Mouse (Mus musculus) layer of hippocampus, postnatal 14 days (tissue): ENCODE data around the gene Tef. TPM values are rescaled to one million over a fixed set of nuclear protein-coding genes. Genes with fewer than 3 reads are reported as not detected.

Experiments
- DNase-seq, 2 experiments: peaks; one replicate each; pipeline ENCODE4 v3.0.0; 2021 to 2022; ENCODE audit warnings: low spot score in 2 of 2, mixed read lengths in 1 of 2
- total RNA-seq, 2 experiments: library from RNA; stranded (reverse); gene quantifications; 2 replicates each; pipeline ENCODE4 v1.2.3; 2021

The Tef gene
- total RNA-seq, 2 experiments from 2014 or later, result 184 TPM

DNA sequence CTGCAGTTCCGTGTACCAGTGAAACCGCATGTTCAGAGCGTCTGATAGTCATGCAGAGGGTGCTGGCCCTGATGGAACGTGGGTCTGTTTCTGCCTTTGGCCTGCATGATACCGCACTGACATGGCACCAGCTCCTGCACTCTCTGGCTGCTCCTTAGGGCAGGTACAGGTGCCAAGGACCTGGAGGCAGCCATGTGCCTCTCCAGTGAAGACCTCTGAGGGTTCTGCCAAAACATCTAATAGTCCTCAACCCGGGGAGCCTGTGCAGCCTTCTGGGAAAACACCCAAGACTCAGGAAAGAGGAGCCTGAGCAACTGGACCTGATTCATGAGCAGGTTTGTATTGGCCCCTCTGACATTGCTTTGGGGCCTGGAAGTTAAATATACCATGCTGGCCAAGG, 4.4 kb upstream of the Tef start:
- no peak for DNase-seq

DNA sequence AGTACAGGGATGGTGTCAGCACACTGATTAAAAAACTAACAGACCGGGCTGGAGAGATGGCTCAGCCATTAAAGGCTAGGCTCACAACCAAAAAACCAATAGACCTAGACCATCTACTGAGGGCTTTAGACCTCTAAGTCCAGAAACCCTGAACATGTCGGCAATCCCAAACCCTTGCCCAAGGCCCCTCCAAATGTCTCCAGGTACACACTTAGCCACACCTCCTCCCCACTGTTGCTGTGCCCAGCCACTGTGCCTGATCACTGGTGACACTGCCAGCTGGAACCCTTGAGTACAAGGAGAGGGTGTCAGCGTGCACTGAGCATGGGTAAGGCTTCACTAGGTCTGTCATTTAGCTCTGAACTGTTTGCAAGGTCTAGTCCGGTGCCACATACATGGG, 3.8 kb upstream of the Tef start:
- no peak for DNase-seq

DNA sequence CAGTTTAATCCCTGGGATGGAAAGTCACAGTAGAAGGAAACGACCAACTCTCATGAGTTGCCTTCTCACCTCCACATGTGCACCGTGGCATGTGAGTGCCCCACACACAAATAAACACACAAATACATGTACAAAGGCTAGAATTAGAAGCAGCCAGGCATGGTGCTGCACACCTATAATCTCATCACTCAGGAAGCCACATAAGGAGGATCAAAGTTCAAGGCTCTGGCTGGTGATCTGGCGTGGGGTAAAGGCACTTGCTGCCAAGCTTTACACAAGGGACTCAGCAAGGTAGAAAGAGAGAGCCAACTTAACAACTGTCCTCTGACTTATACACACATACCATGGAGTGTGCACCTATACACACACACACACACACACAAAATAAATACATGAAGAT, 1.8 kb upstream of the Tef start:
- no peak for DNase-seq

DNA sequence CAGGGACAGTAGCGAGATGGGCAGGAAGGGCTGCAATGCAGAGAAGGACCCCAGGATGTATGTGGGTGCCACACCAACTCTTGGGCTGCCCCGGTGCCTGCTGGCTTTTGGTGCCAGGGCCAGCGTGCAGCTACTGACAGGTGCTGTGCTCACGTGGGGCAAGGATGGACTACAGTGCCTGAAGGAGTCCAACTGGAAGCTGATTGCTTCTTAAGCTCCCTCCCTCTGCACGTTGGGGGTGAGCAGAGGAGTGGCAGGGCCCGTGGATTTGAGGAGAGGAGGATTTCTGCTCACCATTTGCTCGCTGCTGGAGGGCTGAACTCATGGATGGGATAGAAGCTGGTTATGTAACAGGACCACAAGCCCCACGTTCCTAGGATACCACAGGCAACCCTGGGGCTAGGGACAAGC, 725 bp downstream of the Tef start:
- DNase-seq, result no peak

DNA sequence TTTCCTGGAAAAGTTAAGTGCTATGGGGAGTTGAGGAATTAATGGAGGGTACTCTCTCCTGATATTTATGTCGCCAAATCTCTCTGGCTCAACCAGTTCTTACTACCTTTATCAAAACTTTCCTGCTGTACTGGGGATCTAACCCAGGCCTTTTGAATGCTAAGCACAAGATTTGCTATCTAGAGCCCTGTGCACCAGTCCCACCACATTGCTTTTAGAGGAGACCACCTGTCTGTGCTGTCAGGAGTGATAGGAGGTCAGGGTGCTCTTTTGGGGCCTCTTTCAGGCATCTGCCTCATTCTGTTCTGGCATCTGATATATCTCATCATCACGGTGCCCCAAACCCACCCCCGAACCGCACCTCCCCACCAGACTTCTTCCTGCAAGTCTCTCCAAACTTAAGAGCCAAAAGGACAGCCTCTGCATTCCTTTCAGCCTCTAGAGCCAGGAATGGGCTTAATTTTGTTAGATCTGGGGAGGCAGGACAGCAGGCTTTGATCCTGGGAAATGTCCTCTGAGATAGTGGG, 1.3 kb downstream of the Tef start:
- no peak for DNase-seq

DNA sequence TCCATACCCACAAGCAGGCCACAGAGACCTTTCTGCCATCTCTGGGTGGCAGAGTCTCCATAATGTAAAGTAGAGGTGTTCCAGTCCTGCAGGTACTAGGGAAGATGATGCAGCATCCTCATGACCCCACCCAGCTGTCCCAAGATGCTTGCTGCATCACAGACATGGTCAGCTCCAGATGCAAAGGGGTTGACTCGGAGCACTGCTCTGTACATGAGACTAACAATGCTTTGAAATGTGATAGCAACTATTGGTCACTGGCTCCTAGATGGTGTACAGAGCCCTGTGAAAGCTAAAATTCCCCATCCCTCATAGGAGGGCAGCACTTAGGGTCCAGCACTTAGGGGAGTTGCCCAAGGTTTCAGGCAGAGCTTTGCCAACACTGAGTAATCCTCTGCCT, 2.0 kb downstream of the Tef start:
- no peak for DNase-seq

DNA sequence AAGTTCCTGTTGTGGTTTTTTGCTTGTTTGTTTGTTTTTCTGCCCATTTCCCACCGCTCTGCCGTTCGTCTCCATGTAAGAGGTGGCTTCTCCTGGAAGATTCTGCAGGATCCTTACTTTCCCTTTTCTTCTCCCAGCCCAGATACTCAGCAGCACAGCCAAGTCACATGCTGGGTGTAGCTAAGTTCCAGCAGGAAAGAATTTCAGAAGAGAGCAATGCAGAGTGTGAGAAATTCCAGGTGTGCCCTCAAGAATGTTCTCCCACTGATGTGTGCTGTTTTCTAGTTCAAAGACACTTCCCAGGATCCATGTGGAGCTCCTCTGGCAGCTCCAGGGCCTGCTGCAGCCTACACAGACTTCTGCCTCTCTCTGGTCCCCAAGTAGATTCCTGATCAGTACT, 2.7 kb downstream of the Tef start:
- no peak for DNase-seq

DNA sequence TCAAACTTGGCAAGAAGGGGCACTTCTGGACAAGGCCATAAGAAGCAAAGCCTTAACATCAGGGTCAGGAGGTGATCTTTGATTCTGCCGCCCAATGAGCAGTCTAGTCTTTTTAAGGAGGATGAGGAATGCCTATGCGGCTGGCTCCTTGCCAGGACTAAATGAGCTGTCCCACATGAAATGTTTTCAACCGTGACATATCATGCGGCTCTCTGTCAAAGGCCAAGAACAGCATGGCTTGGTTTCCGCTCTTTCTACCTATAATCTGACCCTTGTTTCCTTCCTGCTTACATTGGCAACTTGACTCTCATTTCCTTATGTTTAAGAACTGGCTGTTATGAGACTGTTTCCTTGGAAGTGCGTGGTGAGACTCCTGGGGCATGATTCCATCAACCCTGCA, 3.4 kb downstream of the Tef start:
- no peak for DNase-seq

DNA sequence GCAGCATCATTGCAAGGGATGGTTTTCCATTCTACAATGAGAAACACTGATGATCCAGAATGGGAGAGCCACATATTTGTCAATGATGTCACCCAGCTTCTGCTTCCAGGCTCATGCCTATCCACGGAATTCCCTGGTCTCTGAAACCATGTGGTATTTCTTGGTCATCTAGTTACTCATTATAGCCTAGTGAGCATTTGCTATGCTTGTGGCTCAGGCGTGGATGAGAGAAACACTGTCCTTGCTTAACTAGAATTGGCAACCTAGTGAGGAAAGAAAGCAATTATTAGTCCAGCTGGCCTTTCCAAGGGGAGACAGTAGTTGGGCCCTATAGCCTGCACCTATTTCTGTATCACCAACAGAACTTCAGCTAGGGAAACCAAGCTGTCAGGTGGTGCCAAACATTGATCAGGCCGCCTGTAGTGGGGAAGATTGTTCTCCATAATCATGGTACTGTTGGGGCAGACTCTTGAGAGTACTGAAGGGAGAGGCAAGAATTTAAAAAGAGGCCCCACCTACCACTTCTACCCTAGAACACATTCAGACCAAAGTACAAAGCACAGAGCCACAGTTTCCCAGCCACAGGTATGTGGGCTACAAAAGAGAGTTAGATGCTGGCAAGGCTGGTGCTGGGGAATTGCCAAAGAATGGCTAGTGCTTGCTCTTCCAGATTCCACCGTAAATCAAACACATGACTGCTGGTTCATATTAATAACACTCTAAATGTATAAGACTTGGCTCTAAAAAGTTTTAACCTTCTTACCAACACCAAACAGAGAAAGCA, 4.6 kb downstream of the Tef start:
- DNase-seq, result no peak

DNA sequence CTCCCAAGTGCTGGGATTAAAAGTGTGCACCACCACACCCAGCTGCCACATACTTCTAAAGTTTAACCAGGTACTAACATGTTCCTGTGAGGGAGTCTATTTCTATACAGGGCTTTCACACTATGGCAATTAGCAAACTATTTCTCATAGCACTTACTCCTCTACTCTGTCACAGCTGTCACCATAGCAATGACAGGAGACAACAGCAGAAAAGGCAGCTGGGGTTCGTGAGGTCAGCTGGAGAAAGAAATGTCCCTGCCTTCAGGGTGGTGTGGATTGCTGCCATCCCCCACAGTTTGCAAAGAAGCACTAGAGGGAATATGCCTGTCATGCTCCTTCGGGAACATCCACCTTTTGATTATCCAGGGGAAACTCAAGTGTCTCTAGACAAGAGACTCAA, 6.6 kb downstream of the Tef start:
- DNase-seq, result no peak

DNA sequence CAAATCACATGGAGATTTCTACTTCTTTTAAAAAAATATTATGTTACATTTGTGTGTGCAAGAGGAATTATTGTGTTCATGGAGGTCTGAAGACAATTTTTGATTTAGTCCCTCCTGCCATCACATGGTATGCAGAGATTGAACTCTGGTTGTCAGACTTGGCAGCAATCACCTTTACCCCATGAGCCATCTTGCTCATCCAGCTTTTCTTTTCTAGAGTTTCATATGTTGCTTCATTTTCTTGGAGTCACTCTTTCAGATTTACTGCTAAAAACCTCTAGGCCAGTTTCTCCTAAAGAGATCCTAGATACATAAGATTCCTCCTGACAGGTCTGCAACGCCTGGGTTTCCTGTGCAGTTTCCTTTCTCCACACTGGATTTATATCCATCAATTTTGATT, 7.3 kb downstream of the Tef start:
- DNase-seq, result no peak

DNA sequence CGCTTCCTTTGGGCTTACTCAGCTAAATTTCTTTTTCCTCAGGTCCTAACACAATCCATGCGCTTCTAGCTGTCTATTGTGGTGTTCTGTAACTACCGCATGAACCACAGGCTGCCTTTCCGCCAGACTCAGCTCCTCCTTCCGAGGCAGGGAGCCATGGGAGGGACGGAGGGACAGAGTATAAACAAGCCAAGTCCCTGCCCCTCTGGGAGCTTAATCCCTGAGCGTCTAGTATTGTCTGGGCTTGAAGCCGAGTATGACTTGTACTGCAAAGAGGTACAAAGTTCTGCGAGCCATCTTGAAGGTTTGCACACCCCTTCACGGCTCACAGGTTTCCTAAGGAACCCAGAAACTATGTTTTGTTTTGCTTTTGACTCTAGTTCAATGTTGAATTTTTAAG, 7.9 kb downstream of the Tef start:
- DNase-seq, result peak; percentile 75 to 91

DNA sequence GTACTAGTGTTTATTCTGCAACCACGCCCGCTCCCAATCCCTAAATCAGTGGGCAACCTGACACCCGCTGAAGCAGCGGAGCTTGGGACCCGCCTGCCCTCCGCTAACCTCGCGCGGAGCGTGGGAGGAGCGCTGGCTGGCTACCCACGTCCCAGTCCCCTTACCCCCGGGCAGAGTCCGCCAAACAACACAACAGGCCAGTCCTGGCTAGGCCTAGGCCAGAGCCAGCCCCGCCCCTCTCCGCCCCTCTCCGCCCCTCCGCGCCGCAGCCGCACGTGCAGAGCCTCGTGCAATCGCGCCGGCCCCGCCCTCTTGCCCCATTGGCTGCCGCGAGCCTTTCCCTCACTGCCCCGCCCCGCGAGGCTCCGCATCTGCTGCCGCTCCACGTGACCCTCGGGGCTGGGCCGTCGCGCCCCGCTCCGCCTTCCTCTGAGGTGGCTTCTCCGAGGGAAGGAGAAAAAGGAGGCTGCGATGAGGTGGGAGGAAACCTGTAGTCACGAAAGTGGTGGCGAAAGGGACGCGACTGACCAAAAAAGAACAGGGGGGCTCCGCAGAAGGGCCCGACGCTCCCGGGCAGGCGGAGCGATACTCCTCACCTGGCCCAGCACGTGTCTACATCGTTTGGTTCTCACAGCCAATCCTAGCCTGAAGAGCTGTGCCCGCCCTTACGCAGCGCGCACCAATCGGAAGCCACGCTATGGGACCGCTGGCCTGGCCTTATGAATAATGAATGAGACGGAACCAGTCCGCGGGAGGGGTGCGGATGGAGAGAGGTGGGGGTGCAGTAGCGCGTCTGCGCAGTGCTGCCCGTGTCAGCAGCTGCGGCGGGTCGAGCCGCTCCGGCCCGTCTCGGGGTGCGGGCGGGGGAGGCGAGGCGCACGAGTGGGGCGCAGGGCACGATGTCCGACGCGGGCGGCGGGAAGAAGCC, 8.7 kb downstream of the Tef start:
- peak; percentile 97 to 99 for DNase-seq

DNA sequence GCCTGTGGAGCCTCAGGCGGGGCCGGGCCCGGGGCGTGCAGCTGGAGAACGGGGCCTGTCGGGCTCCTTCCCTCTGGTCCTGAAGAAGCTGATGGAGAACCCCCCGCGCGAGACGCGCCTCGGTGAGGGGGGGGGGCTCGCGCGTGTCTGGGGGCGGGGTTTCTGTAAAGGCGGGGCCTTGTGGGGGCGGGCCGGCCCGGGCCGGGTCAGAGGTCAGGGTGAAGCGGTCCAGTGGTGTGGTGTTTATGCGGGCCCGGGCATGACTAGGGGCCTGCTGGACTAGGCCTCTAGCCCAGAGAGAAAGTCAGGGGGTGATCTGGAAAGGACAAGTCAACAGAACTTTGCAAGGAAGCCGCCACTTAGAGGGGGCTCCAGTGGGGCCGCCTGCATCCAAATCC, 9.4 kb downstream of the Tef start:
- DNase-seq, result no peak

DNA sequence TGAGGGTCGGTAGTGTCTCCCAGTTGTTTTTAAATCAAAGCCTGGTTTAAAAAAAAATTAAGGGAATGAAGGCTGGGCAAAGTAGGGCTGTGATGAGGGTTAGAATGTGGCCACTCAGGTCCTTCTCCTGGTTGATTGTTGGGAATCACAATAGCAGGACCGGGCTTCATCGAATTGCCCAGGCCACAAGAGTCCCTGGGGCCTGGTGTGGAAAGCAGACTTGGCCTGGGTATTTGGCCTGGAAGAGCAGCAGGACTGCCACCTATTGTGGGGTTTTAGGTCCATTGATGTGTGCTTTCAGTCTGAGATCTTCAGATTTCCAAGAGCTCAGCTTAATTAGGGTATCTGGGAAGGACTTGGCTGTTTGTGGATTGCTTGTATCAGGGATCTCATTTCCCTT, 10.1 kb downstream of the Tef start:
- DNase-seq, result no peak

DNA sequence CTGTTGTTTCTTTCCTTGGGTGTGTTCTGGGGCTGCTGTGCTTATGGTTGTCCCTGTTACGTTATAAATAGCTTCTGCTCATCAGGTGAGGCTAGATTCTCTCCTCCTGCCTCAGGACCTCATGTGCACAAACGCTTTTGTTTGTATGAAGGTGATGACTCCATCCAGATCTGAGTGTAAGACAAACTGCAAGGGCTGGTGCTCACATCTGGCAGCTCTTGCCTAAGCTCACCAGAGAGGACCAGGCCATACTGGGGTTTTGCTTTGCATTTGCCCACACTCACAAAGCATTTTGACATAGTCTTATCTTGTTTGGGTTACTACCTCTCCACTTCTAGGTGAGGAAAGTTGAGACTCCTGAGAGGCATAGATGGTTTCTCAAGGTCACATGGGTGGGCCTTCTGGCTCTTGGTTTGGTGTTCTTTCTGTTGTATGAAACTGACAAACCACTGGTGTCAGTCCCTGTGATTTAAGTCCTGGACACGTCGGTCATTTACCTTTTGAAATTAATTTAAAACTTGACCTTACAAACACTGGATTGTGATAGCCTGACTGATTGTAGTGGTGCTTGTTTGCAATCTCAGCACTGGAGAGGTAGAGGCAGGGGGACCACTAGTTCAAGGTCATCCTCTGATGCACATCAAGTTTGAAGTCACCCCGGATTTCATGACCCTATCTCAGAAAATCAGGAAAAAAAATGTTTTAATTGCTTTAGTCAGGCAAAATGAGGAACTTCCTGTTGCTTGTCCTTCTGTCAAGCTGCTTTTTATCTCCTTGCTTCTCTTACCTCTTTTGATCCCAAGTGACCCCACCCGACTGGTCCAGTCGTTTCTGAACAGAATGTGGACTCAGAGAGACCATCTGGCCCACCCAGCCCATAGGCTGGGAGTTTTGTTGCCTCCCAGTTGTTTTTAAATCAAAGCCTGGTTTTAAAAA, 10.7 kb downstream of the Tef start:
- no peak for DNase-seq

DNA sequence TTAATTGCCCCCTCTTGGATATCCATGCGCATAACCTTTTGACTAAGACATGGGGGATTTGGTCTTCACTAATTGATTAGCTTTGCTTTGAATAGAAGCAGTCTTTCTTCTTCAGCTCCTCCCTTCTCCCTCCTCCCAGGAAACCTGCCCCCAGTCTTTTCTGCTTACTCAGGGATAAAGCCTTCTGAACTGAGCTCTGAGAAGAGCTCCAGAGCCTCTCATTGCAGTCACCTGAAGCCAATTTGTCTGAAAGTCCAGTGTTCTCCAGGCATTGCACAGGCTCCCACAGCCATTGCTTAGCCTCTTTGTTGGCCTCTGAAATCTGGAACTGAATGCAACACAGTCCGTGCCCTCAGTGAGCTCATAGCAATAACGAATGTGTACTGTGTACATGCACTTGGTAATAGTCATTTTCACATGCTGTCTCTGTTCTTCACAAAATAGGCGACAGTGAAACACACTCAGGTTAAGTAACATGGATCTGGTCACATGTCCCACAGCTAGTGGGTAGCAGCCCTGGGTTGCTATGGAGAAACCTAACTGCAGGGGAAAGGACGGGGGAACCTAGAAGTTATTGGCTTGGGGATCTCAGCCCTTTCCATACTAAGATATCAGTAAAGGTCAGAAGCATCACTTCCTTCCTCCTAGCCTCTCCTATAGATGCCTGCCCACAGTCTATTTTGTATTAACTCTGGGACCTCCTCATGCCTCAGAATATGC, 11.9 kb downstream of the Tef start:
- DNase-seq, result no peak

DNA sequence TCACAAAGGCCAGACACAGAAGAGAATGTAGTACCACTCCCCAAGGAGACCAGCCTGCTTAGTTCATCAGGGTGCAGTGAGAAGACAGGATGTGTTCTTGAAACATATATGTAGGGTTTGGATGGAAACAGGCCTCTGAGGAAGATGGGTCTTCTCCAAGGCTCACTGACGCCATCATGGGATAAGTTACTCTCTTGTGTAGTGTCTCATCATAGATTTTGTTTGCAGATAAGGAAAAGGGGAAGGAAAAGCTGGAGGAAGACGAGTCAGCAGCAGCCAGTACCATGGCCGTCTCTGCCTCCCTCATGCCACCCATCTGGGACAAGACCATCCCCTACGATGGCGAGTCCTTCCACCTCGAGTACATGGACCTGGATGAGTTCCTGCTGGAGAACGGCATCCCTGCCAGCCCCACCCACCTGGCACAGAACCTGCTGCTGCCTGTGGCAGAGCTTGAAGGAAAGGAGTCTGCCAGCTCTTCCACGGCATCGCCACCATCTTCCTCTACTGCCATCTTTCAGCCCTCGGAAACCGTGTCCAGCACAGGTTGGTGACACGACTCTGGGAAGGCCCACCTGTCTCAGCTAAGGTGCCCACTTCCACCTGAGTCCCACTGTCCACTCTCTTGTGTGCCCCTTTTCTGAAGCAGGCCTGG, 12.6 kb downstream of the Tef start:
- no peak for DNase-seq

DNA sequence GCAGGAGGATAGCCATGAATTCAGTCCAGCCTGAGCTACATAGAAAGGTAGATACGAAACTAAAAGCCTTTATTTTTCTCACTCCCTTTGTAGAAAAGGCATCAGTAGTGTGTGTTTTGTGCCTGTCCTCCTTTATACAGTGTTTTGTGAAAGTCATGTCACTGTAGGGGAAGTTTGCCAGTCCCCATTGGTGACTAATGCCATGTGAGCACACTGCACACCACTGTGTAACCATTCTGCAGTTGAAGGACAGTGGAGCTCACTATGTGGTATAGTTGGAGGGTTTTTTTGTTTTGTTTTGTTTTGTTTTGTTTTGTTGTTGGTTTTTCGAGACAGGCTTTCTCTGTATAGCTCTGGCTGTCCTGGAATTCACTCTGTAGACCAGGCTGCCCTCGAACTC, 16.2 kb downstream of the Tef start:
- no peak for DNase-seq

DNA sequence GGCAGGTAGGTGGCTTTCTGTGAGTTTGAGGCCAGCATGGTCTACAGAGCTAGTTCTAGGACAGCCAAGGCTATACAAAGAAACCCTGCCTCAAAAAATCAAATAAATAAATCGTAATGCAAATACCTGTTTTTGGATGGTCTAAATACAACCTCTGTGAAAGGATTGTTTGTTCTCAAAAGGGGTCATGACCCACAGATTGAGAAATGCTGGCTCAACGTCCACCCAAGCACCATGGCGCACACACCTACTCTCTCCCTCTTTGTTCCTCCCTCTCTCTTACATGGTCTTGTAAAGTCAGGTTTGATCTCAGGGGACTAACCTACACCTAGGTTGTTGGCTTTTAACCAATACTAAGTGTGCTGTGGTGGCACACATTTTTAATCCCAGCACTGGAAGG, 20.4 kb downstream of the Tef start:
- DNase-seq, result no peak
